Mouse (Mus musculus) v-Abl transformed pro-B cells (cell line): ENCODE results near the gene Sqstm1.

Experiments used
- in situ Hi-C, 2 experiments: fragments of 400-800 bp; cut with MboI; formaldehyde crosslinking; loops; one replicate each; pipeline ENCODE4 v1.15.1; 2025; ENCODE audit not compliant: unreplicated experiment in 2 of 2

Sqstm1 gene

GRCm38 (mm10) chr11:50233022-50233421 lies 22.4 kb upstream of the Sqstm1 start:
- in situ Hi-C loops, result loop anchor here (5.0 to 25.0 kb wide), 3 partner anchors 134 to 604 kb away; partner anchors contain the start of genes Zfp354c (in 1 of the 2) and Zfp879 (in 1 of the 2)

DNA sequence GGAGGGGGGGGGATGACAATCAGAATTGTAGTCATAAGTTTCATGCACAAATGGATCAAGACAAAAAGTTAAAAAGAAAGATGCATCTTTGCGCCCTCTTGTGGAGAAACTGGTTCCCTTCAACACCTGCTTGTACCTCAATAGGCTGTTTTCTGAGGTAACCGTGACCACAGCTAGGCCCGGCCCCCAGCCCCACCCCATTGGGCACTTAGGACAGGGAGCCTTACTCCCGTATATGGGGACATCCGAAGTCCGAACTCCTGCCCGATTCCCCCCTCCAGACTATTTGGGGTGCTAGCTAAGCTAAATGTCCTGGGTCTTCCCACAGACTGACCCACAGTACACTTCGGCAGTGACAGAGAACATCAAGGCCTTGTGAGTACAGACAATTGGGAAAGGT lies 20.8 kb upstream of the Sqstm1 start:
- in situ Hi-C loops, result loop anchor here (5.0 to 25.0 kb wide), 3 partner anchors 136 to 606 kb away; partner anchors contain the start of genes Zfp354c (in 1 of the 2) and Zfp879 (in 1 of the 2)

DNA sequence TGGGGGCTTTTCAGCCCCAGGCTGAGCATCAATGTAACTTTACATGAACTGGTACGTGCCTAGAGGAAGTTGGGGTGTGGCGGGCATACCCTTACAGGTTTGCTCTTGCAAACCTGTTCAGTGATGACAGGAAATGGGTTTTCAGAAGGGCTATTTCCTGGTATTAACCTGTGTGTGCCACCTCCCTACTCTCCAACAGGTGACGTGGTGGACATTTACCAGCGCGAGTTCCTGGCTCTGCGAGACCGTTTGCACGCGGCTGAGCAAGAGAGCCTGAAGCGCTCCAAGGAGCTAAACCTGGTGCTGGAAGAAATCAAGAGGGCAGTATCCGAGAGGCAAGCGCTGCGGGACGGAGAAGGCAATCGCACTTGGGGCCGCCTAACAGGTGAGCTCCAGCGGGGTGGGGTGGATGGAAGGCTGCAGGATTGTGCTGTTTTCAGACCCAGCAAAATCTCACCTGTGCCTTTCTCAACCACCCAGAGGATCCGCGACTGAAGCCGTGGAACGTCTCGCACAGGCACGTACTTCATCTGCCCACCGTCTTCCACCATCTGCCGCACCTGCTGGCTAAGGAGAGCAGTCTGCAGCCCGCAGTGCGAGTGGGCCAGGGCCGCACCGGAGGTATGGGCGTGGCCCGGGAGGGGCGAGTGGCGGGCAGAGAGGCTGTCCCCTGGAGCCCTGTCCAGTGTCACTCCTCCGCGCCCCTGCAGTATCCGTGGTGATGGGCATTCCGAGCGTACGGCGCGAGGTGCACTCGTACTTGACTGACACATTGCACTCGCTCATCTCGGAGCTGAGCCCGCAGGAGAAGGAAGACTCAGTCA lies 20.1 kb upstream of the Sqstm1 start:
- in situ Hi-C loops, result loop anchor here (5.0 to 25.0 kb wide), 3 partner anchors 137 to 607 kb away; partner anchors contain the start of genes Zfp354c (in 1 of the 2) and Zfp879 (in 1 of the 2)

- in situ Hi-C loops, result loop anchor here (5.0 to 25.0 kb wide), 3 partner anchors 67 to 608 kb away; partner anchors contain the start of genes Tbc1d9b (in 1 of the 2), Zfp354c (in 1 of the 2) and Zfp879 (in 1 of the 2)
These were observed 18.8 kb upstream of the Sqstm1 start for GRCm38 (mm10) chr11:50229252-50229910.

GRCm38 (mm10) chr11:50228772-50229171 lies 18.1 kb upstream of the Sqstm1 start:
- in situ Hi-C loops, result loop anchor here (5.0 to 25.0 kb wide), 3 partner anchors 66 to 609 kb away; partner anchors contain the start of genes Tbc1d9b (in 1 of the 2), Zfp354c (in 1 of the 2) and Zfp879 (in 1 of the 2)

DNA sequence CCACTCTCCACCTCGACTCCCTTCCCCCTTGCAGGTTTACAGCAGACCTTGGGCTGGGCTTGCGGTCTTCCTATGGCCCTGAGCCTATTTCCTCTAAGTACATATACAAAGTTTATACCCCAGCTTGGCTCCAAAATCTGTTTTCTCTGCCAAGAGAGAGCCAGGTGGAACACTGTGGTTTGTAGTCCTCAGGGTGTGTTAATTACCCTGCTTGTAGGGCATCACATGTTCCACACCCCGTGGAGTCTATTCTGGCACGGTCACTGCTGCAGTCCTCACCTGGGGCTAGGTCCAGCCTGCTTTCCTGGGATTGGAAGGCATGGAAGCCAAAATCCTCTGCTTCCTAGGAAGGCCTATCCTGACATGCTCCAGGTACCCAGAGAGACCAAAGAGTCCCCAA lies 17.1 kb upstream of the Sqstm1 start:
- in situ Hi-C loops, result loop anchor here (5.0 to 25.0 kb wide), 3 partner anchors 65 to 610 kb away; partner anchors contain the start of genes Tbc1d9b (in 1 of the 2), Zfp354c (in 1 of the 2) and Zfp879 (in 1 of the 2)

GRCm38 (mm10) chr11:50227226-50227625 lies 16.6 kb upstream of the Sqstm1 start:
- in situ Hi-C loops, result loop anchor here (5.0 to 25.0 kb wide), 3 partner anchors 65 to 610 kb away; partner anchors contain the start of genes Tbc1d9b (in 1 of the 2), Zfp354c (in 1 of the 2) and Zfp879 (in 1 of the 2)

DNA sequence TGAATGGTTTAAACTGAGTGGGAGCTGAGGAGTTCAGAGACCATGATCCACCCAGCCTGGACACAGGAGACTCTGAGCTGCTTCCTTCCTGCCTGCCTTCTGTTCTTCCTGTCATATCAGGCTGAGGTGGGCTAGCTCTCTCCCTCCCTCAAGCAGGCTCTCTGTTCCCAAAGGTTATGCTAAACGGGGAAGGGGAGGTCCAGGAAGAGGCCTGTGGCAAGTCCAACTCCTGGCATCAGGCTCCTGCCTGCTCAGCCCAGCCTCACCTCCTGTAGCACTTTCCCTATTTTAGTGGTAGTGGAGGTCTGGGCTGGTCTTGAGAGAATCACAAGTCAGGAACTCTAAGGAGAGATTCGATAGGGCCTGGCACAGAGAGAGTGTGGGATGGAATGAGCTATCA lies 15.8 kb upstream of the Sqstm1 start:
- in situ Hi-C loops, result loop anchor here (5.0 to 25.0 kb wide), 3 partner anchors 64 to 611 kb away; partner anchors contain the start of genes Tbc1d9b (in 1 of the 2), Zfp354c (in 1 of the 2) and Zfp879 (in 1 of the 2)

GRCm38 (mm10) chr11:50225611-50226378 lies 15.2 kb upstream of the Sqstm1 start:
- in situ Hi-C loops, result loop anchor here (5.0 to 25.0 kb wide), 3 partner anchors 63 to 612 kb away; partner anchors contain the start of genes Tbc1d9b (in 1 of the 2), Zfp354c (in 1 of the 2) and Zfp879 (in 1 of the 2)

GRCm38 (mm10) chr11:50224671-50225530 lies 14.3 kb upstream of the Sqstm1 start:
- in situ Hi-C loops, result loop anchor here (5.0 to 25.0 kb wide), 4 partner anchors 63 to 612 kb away; partner anchors contain the start of genes Tbc1d9b (in 1 of the 2), Zfp354c (in 1 of the 2) and Zfp879 (in 1 of the 2)

DNA sequence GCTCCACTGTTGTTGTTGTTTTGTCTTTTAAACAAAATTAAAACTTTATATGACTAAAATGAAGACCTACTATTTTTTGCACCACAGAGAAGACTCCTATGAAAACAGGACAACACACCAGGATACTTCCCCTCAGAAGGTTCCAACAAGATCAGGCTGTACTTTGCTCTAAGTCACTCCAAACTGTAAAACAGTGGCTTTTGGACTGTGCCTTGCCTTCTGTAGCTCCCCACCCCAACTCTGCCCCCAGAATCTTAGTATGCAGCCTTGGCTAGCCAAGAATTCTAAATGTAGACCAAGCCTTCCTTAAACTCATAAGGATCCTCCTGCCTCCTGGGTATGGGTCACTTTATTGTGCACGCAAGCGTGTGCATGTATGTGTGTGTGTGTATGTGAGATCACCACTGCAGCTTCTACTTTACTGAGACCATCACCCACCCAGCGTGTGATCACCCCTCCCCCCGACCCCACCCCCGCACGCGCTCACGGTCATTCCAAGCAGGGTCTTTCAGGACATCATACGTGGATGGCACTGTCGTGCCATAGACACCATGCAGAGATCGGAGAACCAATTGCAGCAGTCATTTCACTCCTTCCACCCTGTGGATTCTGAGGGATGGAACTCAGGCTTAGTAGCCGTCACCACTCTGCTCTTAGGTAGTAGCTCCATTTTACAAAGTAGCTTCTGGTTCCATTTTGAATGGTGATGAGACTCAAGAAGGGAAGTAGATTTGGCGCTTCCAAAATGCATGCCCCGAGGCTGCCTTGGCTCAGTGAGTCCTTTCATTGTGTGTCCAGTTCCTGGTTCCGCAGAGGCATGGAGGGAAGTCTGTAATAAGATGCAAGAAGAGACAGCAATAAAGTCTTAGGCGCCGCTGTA lies 13.4 kb upstream of the Sqstm1 start:
- in situ Hi-C loops, result loop anchor here in 1 of 2 experiments (5.0 to 10.0 kb wide), 3 partner anchors 62 to 242 kb away; partner anchors contain the start of gene Tbc1d9b

DNA sequence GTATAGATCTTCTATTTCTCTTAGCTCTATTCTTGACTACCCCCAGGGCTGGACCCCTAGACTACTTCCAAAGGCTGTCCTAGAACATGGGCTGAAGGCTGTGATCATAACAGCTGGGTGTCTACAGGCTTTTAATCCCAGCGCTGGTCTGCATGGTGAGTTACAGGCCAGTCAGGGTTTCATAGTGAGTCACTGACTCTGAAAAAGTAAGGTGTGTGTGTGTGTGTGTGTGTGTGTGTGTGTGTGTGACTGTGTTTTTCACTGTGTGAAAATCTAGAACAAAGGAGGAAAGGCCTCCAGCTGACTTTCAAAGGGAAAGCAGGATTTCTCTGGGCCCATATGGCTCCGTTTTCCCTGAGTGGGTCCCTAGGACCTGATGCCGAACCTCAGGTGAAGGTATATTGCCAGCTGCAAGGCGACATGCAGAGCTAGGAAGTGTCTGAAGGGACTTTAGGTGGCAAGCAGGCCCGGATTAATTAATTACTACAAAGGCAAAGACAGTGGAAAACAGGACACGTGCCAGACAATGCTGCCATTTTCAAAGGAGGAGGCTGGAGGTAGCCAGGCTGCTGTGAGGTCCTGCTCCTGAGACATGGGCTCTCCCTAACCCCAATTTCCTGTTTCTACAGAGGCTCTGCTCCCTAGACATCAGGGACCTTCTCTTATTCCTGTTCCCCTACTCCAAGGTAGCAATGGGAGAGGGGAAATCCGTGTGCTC lies 12.1 kb upstream of the Sqstm1 start:
- in situ Hi-C loops, result loop anchor here in 1 of 2 experiments (5.0 to 10.0 kb wide), 3 partner anchors 60 to 240 kb away; partner anchors contain the start of gene Tbc1d9b

- in situ Hi-C loops, result loop anchor here in 1 of 2 experiments (5.0 to 10.0 kb wide), 3 partner anchors 58 to 238 kb away; partner anchors contain the start of gene Tbc1d9b
These were observed 9.2 kb upstream of the Sqstm1 start for GRCm38 (mm10) chr11:50219833-50220232.

GRCm38 (mm10) chr11:50217811-50218210 lies 7.2 kb upstream of the Sqstm1 start:
- in situ Hi-C loops, result no loop called here

GRCm38 (mm10) chr11:50216724-50217366 lies 6.2 kb upstream of the Sqstm1 start:
- in situ Hi-C loops, result no loop called here

DNA sequence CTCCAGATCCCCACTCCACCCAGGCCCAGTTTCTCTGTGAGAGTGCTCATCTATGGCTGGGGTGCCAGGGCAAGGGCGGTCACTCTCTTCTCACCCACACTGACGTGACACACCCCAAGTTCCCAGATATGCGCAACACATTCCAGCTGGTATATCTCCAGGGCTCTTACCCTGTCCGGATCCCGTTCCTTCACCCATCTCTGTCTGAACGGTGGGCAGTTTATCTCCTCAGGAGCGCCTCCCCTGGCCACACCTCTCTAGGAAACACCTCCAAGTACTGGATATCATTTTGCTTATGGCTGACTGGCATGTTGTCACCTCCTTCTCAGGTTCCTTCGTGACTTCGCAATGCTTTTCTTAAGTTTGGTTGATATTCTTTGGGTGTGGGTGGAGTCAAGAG lies 5.0 kb upstream of the Sqstm1 start:
- in situ Hi-C loops, result no loop called here
